Mouse (Mus musculus): ENCODE measurements around the gene Myadml2. TPM values are rescaled to one million over a fixed set of nuclear protein-coding genes. Genes with fewer than 3 reads are reported as not detected.

The Myadml2 gene
- polyA plus RNA-seq, 1 experiment from 2014 or later = 0.61 TPM

GRCm38 (mm10) chr11:120627468-120628300 is 20.3 kb downstream of the Myadml2 start:
- 83% methylated on average over 22 of the region's 22 CpGs for WGBS
- no peak for ATAC-seq (ENCODE audit: insufficient number of reproducible peaks, low FRiP score, low TSS enrichment, low read depth)
- Histone ChIP-seq H3K9me3 (no peaks in the 10 kb centered on the region), H3K27ac (no peak overlapping the region), H3K4me1 (peaks cover 45% of the 10 kb centered on the region), H3K27me3 (no peaks in the 10 kb centered on the region), H3K36me3 (peaks cover 33% of the 10 kb centered on the region), H3K4me3 (no peak overlapping the region), H3K9ac (no peak overlapping the region), H3K4me2 (no peak overlapping the region)

- no peaks in the 10 kb centered on the region for H3K9me3 ChIP-seq
- no peak for ATAC-seq (ENCODE audit: insufficient number of reproducible peaks, low FRiP score, low TSS enrichment, low read depth)
Measured at GRCm38 (mm10) chr11:120626785-120627467, 21.0 kb downstream of the Myadml2 start.

GRCm38 (mm10) chr11:120625152-120625775 is 22.7 kb downstream of the Myadml2 start, which contains the start of gene Sirt7:
Gene Sirt7, minus strand, starts transcription at chr11:120625240.
- H3K9ac ChIP-seq = peak within 1 kb of the TSS; percentile 65
- no peaks in the 10 kb centered on the region for H3K9me3 ChIP-seq
- H3K27ac ChIP-seq = peak within 1 kb of the TSS; percentile 78
- H3K36me3 ChIP-seq = peaks cover 55% of the 10 kb centered on the region
- H3K4me1 ChIP-seq = peaks cover 23% of the 10 kb centered on the region
- H3K4me2 ChIP-seq = peak within 1 kb of the TSS; percentile 98
- 13% methylated on average over 5 of the region's 5 CpGs for WGBS
- no peaks in the 10 kb centered on the region for H3K27me3 ChIP-seq
- ATAC-seq (ENCODE audit: insufficient number of reproducible peaks, low FRiP score, low TSS enrichment, low read depth) = peak; percentile 35; the same call in 1 of the 2 replicates
- peak within 1 kb of the TSS; percentile 92 for H3K4me3 ChIP-seq

More at GRCm38 (mm10) chr11:120626785-120627467, 21.0 kb downstream of the Myadml2 start:
- WGBS = 87% methylated on average over 11 of the region's 11 CpGs
- Histone ChIP-seq H3K4me3 (no peak overlapping the region), H3K27me3 (no peaks in the 10 kb centered on the region), H3K9ac (no peak overlapping the region), H3K4me1 (peaks cover 38% of the 10 kb centered on the region), H3K27ac (no peak overlapping the region), H3K36me3 (peaks cover 40% of the 10 kb centered on the region), H3K4me2 (no peak overlapping the region)

- Histone ChIP-seq H3K9me3 (no peaks in the 10 kb centered on the region), H3K4me3 (peak overlapping the region; percentile 92), H3K4me2 (peak overlapping the region; percentile 98), H3K4me1 (peaks cover 17% of the 10 kb centered on the region), H3K36me3 (peaks cover 61% of the 10 kb centered on the region), H3K9ac (peak overlapping the region; percentile 65), H3K27me3 (no peaks in the 10 kb centered on the region), H3K27ac (peak overlapping the region; percentile 78)
- 0% methylated on average over 52 of the region's 53 CpGs for WGBS
- peak; percentile 23; the same call in 1 of the 2 replicates for ATAC-seq (ENCODE audit: insufficient number of reproducible peaks, low FRiP score, low TSS enrichment, low read depth)
Measured at GRCm38 (mm10) chr11:120624680-120625111, 23.3 kb downstream of the Myadml2 start.

GRCm38 (mm10) chr11:120623961-120624679 is 23.8 kb downstream of the Myadml2 start:
- Histone ChIP-seq H3K9me3 (no peaks in the 10 kb centered on the region), H3K4me1 (peaks cover 13% of the 10 kb centered on the region), H3K27ac (peak overlapping the region; percentile 78), H3K4me3 (peak overlapping the region; percentile 92), H3K9ac (peak overlapping the region; percentile 65), H3K4me2 (peak overlapping the region; percentile 98), H3K27me3 (no peaks in the 10 kb centered on the region), H3K36me3 (peaks cover 58% of the 10 kb centered on the region)
- WGBS = 12% methylated on average over 30 of the region's 30 CpGs
- no peak for ATAC-seq (ENCODE audit: insufficient number of reproducible peaks, low FRiP score, low TSS enrichment, low read depth)

GRCm38 (mm10) chr11:120622805-120623204 is 25.2 kb downstream of the Myadml2 start:
- 89% methylated on average over 6 of the region's 6 CpGs for WGBS
- Histone ChIP-seq H3K36me3 (peaks cover 61% of the 10 kb centered on the region), H3K4me3 (no peak overlapping the region), H3K4me2 (no peak overlapping the region), H3K27me3 (no peaks in the 10 kb centered on the region), H3K27ac (no peak overlapping the region), H3K9me3 (no peaks in the 10 kb centered on the region), H3K9ac (no peak overlapping the region), H3K4me1 (peaks cover 16% of the 10 kb centered on the region)
- no peak for ATAC-seq (ENCODE audit: insufficient number of reproducible peaks, low FRiP score, low TSS enrichment, low read depth)

GRCm38 (mm10) chr11:120620195-120620594 is 27.8 kb downstream of the Myadml2 start:
- H3K9me3 ChIP-seq = no peaks in the 10 kb centered on the region
- H3K36me3 ChIP-seq = peaks cover 50% of the 10 kb centered on the region
- no peak overlapping the region for H3K27ac ChIP-seq
- H3K4me2 ChIP-seq = no peak overlapping the region
- H3K27me3 ChIP-seq = no peaks in the 10 kb centered on the region
- no peak overlapping the region for H3K9ac ChIP-seq
- no peak for ATAC-seq (ENCODE audit: insufficient number of reproducible peaks, low FRiP score, low TSS enrichment, low read depth)
- 92% methylated on average over 14 of the region's 14 CpGs for WGBS
- peaks cover 29% of the 10 kb centered on the region for H3K4me1 ChIP-seq
- no peak overlapping the region for H3K4me3 ChIP-seq

GRCm38 (mm10) chr11:120618619-120619535 is 29.1 kb downstream of the Myadml2 start:
- H3K4me1 ChIP-seq = peaks cover 23% of the 10 kb centered on the region
- no peak overlapping the region for H3K27ac ChIP-seq
- no peak overlapping the region for H3K4me2 ChIP-seq
- no peaks in the 10 kb centered on the region for H3K27me3 ChIP-seq
- no peak for ATAC-seq (ENCODE audit: insufficient number of reproducible peaks, low FRiP score, low TSS enrichment, low read depth)
- H3K36me3 ChIP-seq = peaks cover 60% of the 10 kb centered on the region
- no peak overlapping the region for H3K4me3 ChIP-seq
- WGBS = 92% methylated on average over 25 of the region's 25 CpGs
- H3K9me3 ChIP-seq = no peaks in the 10 kb centered on the region
- no peak overlapping the region for H3K9ac ChIP-seq

GRCm38 (mm10) chr11:120617519-120618112 is 30.3 kb downstream of the Myadml2 start, which contains the start of gene Pcyt2:
Gene Pcyt2, minus strand, starts transcription at chr11:120617936.
- Histone ChIP-seq H3K27me3 (no peaks in the 10 kb centered on the region), H3K4me1 (peaks cover 20% of the 10 kb centered on the region), H3K9me3 (no peaks in the 10 kb centered on the region), H3K4me3 (peak within 1 kb of the TSS; percentile 89), H3K27ac (peak within 1 kb of the TSS; percentile 76), H3K9ac (peak within 1 kb of the TSS; percentile 81), H3K4me2 (peak within 1 kb of the TSS; percentile 85), H3K36me3 (peaks cover 64% of the 10 kb centered on the region)
- under 1% methylated on average over 56 of the region's 56 CpGs for WGBS
- ATAC-seq (ENCODE audit: insufficient number of reproducible peaks, low FRiP score, low TSS enrichment, low read depth) = peak; percentile 89

- Histone ChIP-seq H3K36me3 (peaks cover 66% of the 10 kb centered on the region), H3K27me3 (no peaks in the 10 kb centered on the region), H3K4me1 (peaks cover 20% of the 10 kb centered on the region), H3K9me3 (no peaks in the 10 kb centered on the region), H3K4me3 (peak overlapping the region; percentile 89), H3K4me2 (peak overlapping the region; percentile 85), H3K9ac (peak overlapping the region; percentile 81; the same call in 1 of the 2 replicates), H3K27ac (no peak overlapping the region)
- 43% methylated on average over 4 of the region's 4 CpGs for WGBS
- no peak for ATAC-seq (ENCODE audit: insufficient number of reproducible peaks, low FRiP score, low TSS enrichment, low read depth)
Measured at GRCm38 (mm10) chr11:120616617-120617294, 31.2 kb downstream of the Myadml2 start.
